Mouse (Mus musculus) stomach, embryonic 16.5 days (tissue): ENCODE measurements around the gene Krt10. TPM values are rescaled to one million over a fixed set of nuclear protein-coding genes. Genes with fewer than 3 reads are reported as not detected.
A peak's percentile ranks its signal among the peaks of the same experiment; 100 is the strongest.

ENCODE experiments used
- ATAC-seq: fragments of 200-750 bp; cut with Nextera tagmentation; 2 replicates; pipeline ENCODE4 v1.8.0; 2017; ENCODE audit warnings: moderate number of reproducible peaks, moderate TSS enrichment; ENCODE audit not compliant: insufficient read depth, low FRiP score
- H3K27ac ChIP-seq: fragments of 300-500 bp; sonication (generic); 2 replicates; pipeline ENCODE4 v1.5.1; 2014; ENCODE audit warnings: low read length
- H3K27me3 ChIP-seq: fragments of 300-500 bp; sonication (generic); 2 replicates; pipeline ENCODE4 v1.6.1; 2014; ENCODE audit warnings: low read length, control low read depth, mixed read lengths; ENCODE audit not compliant: control insufficient read depth, insufficient read depth
- H3K36me3 ChIP-seq: fragments of 300-500 bp; sonication (generic); 2 replicates; pipeline ENCODE4 v1.6.1; 2014; ENCODE audit warnings: low read length; ENCODE audit not compliant: control insufficient read depth, insufficient read depth
- H3K4me1 ChIP-seq: fragments of 300-500 bp; sonication (generic); 2 replicates; pipeline ENCODE4 v1.6.1; 2014; ENCODE audit warnings: low read length, control low read depth, mixed read lengths; ENCODE audit not compliant: control insufficient read depth, insufficient read depth
- H3K4me2 ChIP-seq: fragments of 300-500 bp; sonication (generic); 2 replicates; pipeline ENCODE4 v1.6.1; 2014; ENCODE audit warnings: low read depth, low read length, mixed read lengths
- H3K4me3 ChIP-seq: fragments of 300-500 bp; sonication (generic); replicated peaks from 2 replicates; pipeline ENCODE4 v1.5.1; 2014; ENCODE audit warnings: mild to moderate bottlenecking, low read length
- H3K9ac ChIP-seq: fragments of 300-500 bp; sonication (generic); 2 replicates; pipeline ENCODE4 v1.6.1; 2014; ENCODE audit warnings: low read length
- H3K9me3 ChIP-seq: fragments of 300-500 bp; sonication (generic); replicated peaks from 2 replicates; pipeline ENCODE4 v1.6.1; 2016; ENCODE audit warnings: low read length, control low read depth; ENCODE audit not compliant: control insufficient read depth
- WGBS: fragments of 180-500 bp; shearing (Covaris S2); extraction: QIAGEN DNeasy Blood & Tissue Kit; methylation state at CpG from one replicate; pipeline ENCODE4 v1.1.7; 2014; 5-methylcytosine and 5-hydroxymethylcytosine counted together
- polyA plus RNA-seq: library from polyadenylated mRNA; unstranded; fragments of >200 nt; fragmentation: Nextera tagmentation; extraction: Ambion mirVana; gene quantifications from 2 replicates; pipeline ENCODE4 v1.2.1, GENCODE M21; 2015

Krt10 gene
- polyA plus RNA-seq, 1 experiment from 2014 or later: 24.1 TPM

- no peak overlapping the region for H3K27ac ChIP-seq
- H3K4me2 ChIP-seq: no peak overlapping the region
- H3K4me1 ChIP-seq: no peaks in the 10 kb centered on the region
- no peaks in the 10 kb centered on the region for H3K27me3 ChIP-seq
- H3K9me3 ChIP-seq: no peaks in the 10 kb centered on the region
- 18% methylated on average over 6 of the region's 6 CpGs for whole genome bisulfite sequencing
- ATAC-seq: no peak
- no peaks in the 10 kb centered on the region for H3K36me3 ChIP-seq
- no peak overlapping the region for H3K4me3 ChIP-seq
- H3K9ac ChIP-seq: no peak overlapping the region
Observed at GRCm38 (mm10) chr11:99413247-99413646, 24.1 kb upstream of the Krt10 start.

- no peaks in the 10 kb centered on the region for H3K27me3 ChIP-seq
- H3K36me3 ChIP-seq: no peaks in the 10 kb centered on the region
- WGBS: 64% methylated on average over 10 of the region's 10 CpGs
- no peak for ATAC-seq
- H3K4me3 ChIP-seq: no peak overlapping the region
- H3K4me2 ChIP-seq: no peak overlapping the region
- no peaks in the 10 kb centered on the region for H3K9me3 ChIP-seq
- no peaks in the 10 kb centered on the region; the same call in 1 of the 2 replicates for H3K4me1 ChIP-seq
- no peak overlapping the region for H3K9ac ChIP-seq
- no peak overlapping the region for H3K27ac ChIP-seq
Observed at GRCm38 (mm10) chr11:99406186-99406585, 17.0 kb upstream of the Krt10 start.

GRCm38 (mm10) chr11:99399956-99400549 is 10.9 kb upstream of the Krt10 start:
- no peak for ATAC-seq
- 83% methylated on average over 13 of the region's 13 CpGs for WGBS
- no peak overlapping the region for H3K27ac ChIP-seq
- H3K36me3 ChIP-seq: no peaks in the 10 kb centered on the region
- no peaks in the 10 kb centered on the region for H3K27me3 ChIP-seq
- H3K9ac ChIP-seq: no peak overlapping the region
- H3K4me3 ChIP-seq: no peak overlapping the region
- no peaks in the 10 kb centered on the region for H3K9me3 ChIP-seq
- no peaks in the 10 kb centered on the region; the same call in 1 of the 2 replicates for H3K4me1 ChIP-seq
- no peak overlapping the region for H3K4me2 ChIP-seq

- Histone ChIP-seq H3K27me3 (no peaks in the 10 kb centered on the region), H3K9ac (no peak overlapping the region)
- ATAC-seq: no peak
Observed at GRCm38 (mm10) chr11:99398832-99399231, 9.7 kb upstream of the Krt10 start.

GRCm38 (mm10) chr11:99398084-99398483 is 8.9 kb upstream of the Krt10 start:
- no peak overlapping the region for H3K4me3 ChIP-seq
- no peaks in the 10 kb centered on the region for H3K9me3 ChIP-seq
- no peaks in the 10 kb centered on the region for H3K36me3 ChIP-seq
- no peak for ATAC-seq
- H3K4me1 ChIP-seq: no peaks in the 10 kb centered on the region
- no peak overlapping the region for H3K27ac ChIP-seq
- no peak overlapping the region for H3K4me2 ChIP-seq
- no peaks in the 10 kb centered on the region for H3K27me3 ChIP-seq
- H3K9ac ChIP-seq: no peak overlapping the region
- WGBS: 62% methylated on average over 3 of the region's 3 CpGs

More at GRCm38 (mm10) chr11:99398832-99399231, 9.7 kb upstream of the Krt10 start:
- no peaks in the 10 kb centered on the region; the same call in 1 of the 2 replicates for H3K4me1 ChIP-seq
- H3K9me3 ChIP-seq: no peaks in the 10 kb centered on the region
- no peak overlapping the region for H3K4me3 ChIP-seq
- WGBS: 45% methylated on average over 8 of the region's 8 CpGs
- H3K36me3 ChIP-seq: no peaks in the 10 kb centered on the region
- H3K4me2 ChIP-seq: no peak overlapping the region
- no peak overlapping the region for H3K27ac ChIP-seq

- Histone ChIP-seq H3K9me3 (no peaks in the 10 kb centered on the region), H3K4me2 (no peak overlapping the region), H3K4me1 (peaks cover under 1% of the 10 kb centered on the region; the same call in 1 of the 2 replicates), H3K9ac (no peak overlapping the region), H3K36me3 (no peaks in the 10 kb centered on the region), H3K4me3 (no peak overlapping the region), H3K27me3 (no peaks in the 10 kb centered on the region), H3K27ac (no peak overlapping the region)
- 78% methylated on average over 2 of the region's 2 CpGs for WGBS
- no peak for ATAC-seq
Observed at GRCm38 (mm10) chr11:99396661-99397060, 7.5 kb upstream of the Krt10 start.

- peaks cover 2% of the 10 kb centered on the region; the same call in 1 of the 2 replicates for H3K4me1 ChIP-seq
- no peaks in the 10 kb centered on the region for H3K27me3 ChIP-seq
Observed at GRCm38 (mm10) chr11:99396034-99396433, 6.9 kb upstream of the Krt10 start.

GRCm38 (mm10) chr11:99392492-99392891 is 3.3 kb upstream of the Krt10 start:
- H3K4me2 ChIP-seq: peak overlapping the region; percentile 21; the same call in 1 of the 2 replicates
- 0 out of 2 replicates have a peak, but pooled peaks have one; percentile 13 for ATAC-seq
- 0 out of 2 replicates have a peak overlapping the region, but pooled peaks have one; percentile 5 for H3K9ac ChIP-seq
- H3K27ac ChIP-seq: peak overlapping the region; percentile 67
- no peaks in the 10 kb centered on the region for H3K27me3 ChIP-seq
- no peaks in the 10 kb centered on the region for H3K9me3 ChIP-seq
- H3K4me3 ChIP-seq: no peak overlapping the region
- WGBS: 62% methylated on average over 10 of the region's 10 CpGs
- peaks cover 2% of the 10 kb centered on the region; the same call in 1 of the 2 replicates for H3K4me1 ChIP-seq
- no peaks in the 10 kb centered on the region for H3K36me3 ChIP-seq

More at GRCm38 (mm10) chr11:99396034-99396433, 6.9 kb upstream of the Krt10 start:
- no peak for ATAC-seq
- Histone ChIP-seq H3K36me3 (no peaks in the 10 kb centered on the region), H3K4me2 (no peak overlapping the region), H3K4me3 (no peak overlapping the region), H3K9ac (no peak overlapping the region), H3K9me3 (no peaks in the 10 kb centered on the region), H3K27ac (no peak overlapping the region)
- 47% methylated on average over 3 of the region's 3 CpGs for WGBS

GRCm38 (mm10) chr11:99391375-99391774 is 2.2 kb upstream of the Krt10 start:
- Histone ChIP-seq H3K27ac (peak overlapping the region; percentile 44; the same call in 1 of the 2 replicates), H3K9me3 (no peaks in the 10 kb centered on the region), H3K36me3 (no peaks in the 10 kb centered on the region), H3K27me3 (no peaks in the 10 kb centered on the region), H3K4me2 (no peak overlapping the region; the same call in 1 of the 2 replicates), H3K9ac (no peak overlapping the region), H3K4me1 (peaks cover 2% of the 10 kb centered on the region; the same call in 1 of the 2 replicates), H3K4me3 (no peak overlapping the region)
- no peak for ATAC-seq
- WGBS: 78% methylated on average over 6 of the region's 6 CpGs
